In genomic region chr14:25734736-25735716, GRCm38 (mm10) we compare ENCODE assay signal across 8 mouse cellular contexts. TPM values are rescaled to one million over a fixed set of nuclear protein-coding genes. Genes with fewer than 3 reads are reported as not detected.
DNase-seq lines count a peak whose midpoint lies in the region; ATAC-seq and TF ChIP-seq lines count a peak whose summit lies in the region.

No protein-coding gene starts in this region.

- 60% methylated on average over 17 of the region's 17 CpGs for WGBS in spleen, adult 2 months
- WGBS in heart, postnatal 0 days: 19% methylated on average over 17 of the region's 17 CpGs
- WGBS in liver, embryonic 15.5 days (ENCODE audit: insufficient replicate concordance): 33% methylated on average over 17 of the region's 17 CpGs
- WGBS in stomach, embryonic 16.5 days: 38% methylated on average over 17 of the region's 17 CpGs
- 74% methylated on average over 17 of the region's 17 CpGs for WGBS in thymus, adult 2 months

- peak overlapping the region; percentile 20; the same call in 1 of the 2 replicates for H3K9ac ChIP-seq in heart, postnatal 0 days (replicated peaks; ENCODE audit: low read depth, low read length)
- H3K9ac ChIP-seq in liver, embryonic 15.5 days: no peak overlapping the region
- H3K9ac ChIP-seq in stomach, embryonic 16.5 days (ENCODE audit: low read length): peak overlapping the region; percentile 50; the same call in 1 of the 2 replicates

- peak; percentile 47 for ATAC-seq in heart, postnatal 0 days (ENCODE audit: insufficient read depth, low read depth)
- peak; percentile 27; the same call in 1 of the 2 replicates for ATAC-seq in liver, embryonic 15.5 days (ENCODE audit: insufficient read depth)
- peak; percentile 8; the same call in 1 of the 2 replicates for ATAC-seq in stomach, embryonic 16.5 days (ENCODE audit: insufficient read depth, low FRiP score)

- H3K27ac ChIP-seq in spleen, adult 2 months (ENCODE audit: insufficient read depth, low read length): peak overlapping the region; percentile 4; the same call in 1 of the 2 replicates
- peak overlapping the region; percentile 88 for H3K27ac ChIP-seq in heart, postnatal 0 days (ENCODE audit: low read depth)
- H3K27ac ChIP-seq in liver, embryonic 15.5 days (replicated peaks): peak overlapping the region; percentile 25; the same call in 1 of the 2 replicates
- H3K27ac ChIP-seq in stomach, embryonic 16.5 days (ENCODE audit: low read length): peak overlapping the region; percentile 91
- H3K27ac ChIP-seq in thymus, adult 2 months (ENCODE audit: control insufficient read depth, insufficient read depth, low read length): no peak overlapping the region

- 0 out of 2 replicates have a peak overlapping the region, but pooled peaks have one; percentile 6 for H3K4me2 ChIP-seq in heart, postnatal 0 days (ENCODE audit: low read depth, low read length)
- H3K4me2 ChIP-seq in liver, embryonic 15.5 days: no peak overlapping the region
- no peak overlapping the region for H3K4me2 ChIP-seq in stomach, embryonic 16.5 days (ENCODE audit: low read depth, low read length)

- H3K9me3 ChIP-seq in heart, postnatal 0 days (replicated peaks; ENCODE audit: control insufficient read depth, low read length): no peaks in the 10 kb centered on the region
- H3K9me3 ChIP-seq in liver, embryonic 15.5 days (replicated peaks): no peaks in the 10 kb centered on the region
- H3K9me3 ChIP-seq in stomach, embryonic 16.5 days (replicated peaks; ENCODE audit: control insufficient read depth, low read length): no peaks in the 10 kb centered on the region

- H3K27me3 ChIP-seq in spleen, adult 2 months (ENCODE audit: control insufficient read depth, insufficient read depth, low read length): no peaks in the 10 kb centered on the region
- no peaks in the 10 kb centered on the region for H3K27me3 ChIP-seq in heart, postnatal 0 days (ENCODE audit: control insufficient read depth, insufficient read depth, low read length)
- no peaks in the 10 kb centered on the region for H3K27me3 ChIP-seq in liver, embryonic 15.5 days
- H3K27me3 ChIP-seq in stomach, embryonic 16.5 days (ENCODE audit: control insufficient read depth, insufficient read depth, low read length): no peaks in the 10 kb centered on the region
- no peaks in the 10 kb centered on the region for H3K27me3 ChIP-seq in thymus, adult 2 months (ENCODE audit: control insufficient read depth, insufficient read depth, low read length)

- H3K36me3 ChIP-seq in spleen, adult 2 months (ENCODE audit: control insufficient read depth, insufficient read depth, low read length): peaks cover 2% of the 10 kb centered on the region; the same call in 1 of the 2 replicates
- peaks cover 7% of the 10 kb centered on the region; the same call in 1 of the 2 replicates for H3K36me3 ChIP-seq in heart, postnatal 0 days (replicated peaks; ENCODE audit: control insufficient read depth, insufficient read depth, low read length)
- 0 out of 2 replicates have a peak, but pooled peaks cover 5% of the 10 kb centered on the region for H3K36me3 ChIP-seq in liver, embryonic 15.5 days (replicated peaks)
- no peaks in the 10 kb centered on the region for H3K36me3 ChIP-seq in stomach, embryonic 16.5 days (ENCODE audit: control insufficient read depth, insufficient read depth, low read length)
- no peaks in the 10 kb centered on the region for H3K36me3 ChIP-seq in thymus, adult 2 months (ENCODE audit: control insufficient read depth, insufficient read depth, low read length)

- DNase-seq in cerebellum, postnatal 10 days: peak; percentile 67 to 85
- DNase-seq in cerebellum, adult 11-12 months: no peak
- no peak for DNase-seq in spleen, adult 2 months (ENCODE audit: low read depth in 1 of 2, low spot score in 2 of 2)
- no peak for DNase-seq in spleen, postnatal 36 days (ENCODE audit: low spot score in 2 of 2)
- peak; percentile 72 for DNase-seq in heart, postnatal 0 days (ENCODE audit: low spot score)
- no peak for DNase-seq in thymus, adult 2 months

- H3K4me1 ChIP-seq in spleen, adult 2 months (ENCODE audit: control insufficient read depth, insufficient read depth, insufficient read length): no peaks in the 10 kb centered on the region
- peaks cover 52% of the 10 kb centered on the region for H3K4me1 ChIP-seq in heart, postnatal 0 days (ENCODE audit: control insufficient read depth, insufficient read depth)
- H3K4me1 ChIP-seq in liver, embryonic 15.5 days (replicated peaks): peaks cover 14% of the 10 kb centered on the region; the same call in 1 of the 2 replicates
- peaks cover 49% of the 10 kb centered on the region for H3K4me1 ChIP-seq in stomach, embryonic 16.5 days (ENCODE audit: control insufficient read depth, insufficient read depth, low read length)
- peaks cover 2% of the 10 kb centered on the region; the same call in 1 of the 2 replicates for H3K4me1 ChIP-seq in thymus, adult 2 months (replicated peaks; ENCODE audit: control insufficient read depth, insufficient read depth, low read length)

- no peak for TF ChIP-seq POLR2A in spleen, adult 2 months (IDR thresholded peaks at IDR 0.05; ENCODE audit: low read depth, low read length)
- no peak for TF ChIP-seq POLR2A in thymus, adult 2 months (IDR thresholded peaks at IDR 0.05; ENCODE audit: control insufficient read depth, extremely low read depth, insufficient read depth, low read length, poor library complexity)

- no peak for TF ChIP-seq CTCF in spleen, adult 2 months (IDR thresholded peaks at IDR 0.05; ENCODE audit: extremely low read depth, insufficient read depth, insufficient read length, insufficient replicate concordance)
- TF ChIP-seq CTCF in heart, postnatal 0 days (IDR thresholded peaks at IDR 0.05; ENCODE audit: low read depth): no peak
- no peak for TF ChIP-seq CTCF in thymus, adult 2 months (IDR thresholded peaks at IDR 0.05; ENCODE audit: borderline replicate concordance, control insufficient read depth, extremely low read depth, insufficient read depth, low read length, poor library complexity)

- TF ChIP-seq EP300 in heart, postnatal 0 days (IDR thresholded peaks at IDR 0.05; ENCODE audit: low read depth): no peak

- no peak overlapping the region for H3K4me3 ChIP-seq in spleen, adult 2 months (ENCODE audit: extremely low read depth, insufficient read depth, insufficient read length)
- H3K4me3 ChIP-seq in heart, postnatal 0 days (ENCODE audit: low read depth, low read length): no peak overlapping the region
- H3K4me3 ChIP-seq in liver, embryonic 15.5 days (replicated peaks): no peak overlapping the region
- H3K4me3 ChIP-seq in stomach, embryonic 16.5 days (replicated peaks; ENCODE audit: low read length): no peak overlapping the region
- H3K4me3 ChIP-seq in thymus, adult 2 months (ENCODE audit: control insufficient read depth, insufficient read depth, low read length): no peak overlapping the region

RNA-seq across cellular contexts. Expression of gene Zcchc24, which starts 33.8 kb away (rescaled TPM):
- polyA plus RNA-seq in spleen, adult 2 months (2012; rRNA removed): 14.9 and 17.4 TPM in 2 replicates
- total RNA-seq in heart, postnatal 0 days (2014; rRNA removed; ENCODE audit: low replicate concordance): 36.6 and 40.3 TPM in 2 replicates
- polyA plus RNA-seq in heart, postnatal 0 days (2015; fragmentation: Nextera tagmentation; extraction: Ambion mirVana): 14.9 and 18.5 TPM in 2 replicates
- 7.5 and 8.3 TPM in 2 replicates for polyA plus RNA-seq in liver, embryonic 15.5 days (2015; fragmentation: Nextera tagmentation; extraction: Ambion mirVana)
- 15.3 and 17.1 TPM in 2 replicates for polyA plus RNA-seq in stomach, embryonic 16.5 days (2015; fragmentation: Nextera tagmentation; extraction: Ambion mirVana)
- polyA plus RNA-seq in thymus, adult 2 months (2012; rRNA removed): 26.2 and 28.9 TPM in 2 replicates

RNA-seq across cellular contexts. Expression of gene Ppif, which starts 41.1 kb away (rescaled TPM):
- polyA plus RNA-seq in spleen, adult 2 months (2012; rRNA removed): 50.4 and 68.4 TPM in 2 replicates
- total RNA-seq in heart, postnatal 0 days (2014; rRNA removed; ENCODE audit: low replicate concordance): 205 and 222 TPM in 2 replicates
- 140 and 151 TPM in 2 replicates for polyA plus RNA-seq in heart, postnatal 0 days (2015; fragmentation: Nextera tagmentation; extraction: Ambion mirVana)
- 26.4 and 26.8 TPM in 2 replicates for polyA plus RNA-seq in liver, embryonic 15.5 days (2015; fragmentation: Nextera tagmentation; extraction: Ambion mirVana)
- polyA plus RNA-seq in stomach, embryonic 16.5 days (2015; fragmentation: Nextera tagmentation; extraction: Ambion mirVana): 47.7 and 69.3 TPM in 2 replicates
- polyA plus RNA-seq in thymus, adult 2 months (2012; rRNA removed): 105 and 108 TPM in 2 replicates

Comparison
In these comparisons a context has a peak if more than half of its experiments do, and no peak if none do; other contexts are left out.
1. DNase-seq: peak in cerebellum, postnatal 10 days (2 of 2) and heart, postnatal 0 days (single experiment); none in cerebellum, adult 11-12 months (single experiment), spleen, adult 2 months (0 of 2), spleen, postnatal 36 days (0 of 2) and thymus, adult 2 months (single experiment).
2. Peak in every context shown above with its lines, with median percentiles within 50 percentile points of each other: ATAC-seq.